ENCODE assay signal across 16 mouse cellular contexts in genomic region chr1:152006529-152006928, GRCm38 (mm10).
DNase-seq lines count a peak whose midpoint lies in the region.
"Had no signal": no experiment of that assay in that cellular context is flagged by ENCODE, and none has a peak within 500 bp of the region (broad histone marks: within the 10 kb centered on the region; RNA-seq: fewer than 3 reads in every experiment).

No protein-coding gene starts in this region.

- intact Hi-C loops in heart, postnatal 10 days (cut with DNase I), result no loop called here

- peak; percentile 66 for DNase-seq in heart, adult 11 months
- DNase-seq in heart, postnatal 10 days, result no peak
- DNase-seq in T-cell, adult 2 months (ENCODE audit: low spot score), result peak; percentile 5
- DNase-seq in naive thymus-derived CD4-positive, alpha-beta T cell, adult 2 months (ENCODE audit: low read depth), result peak; percentile 18
- DNase-seq in thymus, postnatal 36 days, result peak; percentile 25 to 54
- DNase-seq in kidney, postnatal 4 days, result no peak
- no peak for DNase-seq in embryo, embryonic 9.5 days (ENCODE audit: extremely low spot score)
- DNase-seq: adrenal gland, adult 8-10 months; adrenal gland, postnatal 25 days; cerebellum, adult 18-20 months; cerebellum, adult 9-11 months; cerebellum, postnatal 25 days; gastrocnemius, postnatal 10 days; gastrocnemius, postnatal 36 days; heart, postnatal 14 days; heart, postnatal 4 days had no signal

Comparison
In these comparisons a context has a peak if more than half of its experiments do, and no peak if none do; other contexts are left out.
1. DNase-seq: peak in heart, adult 11 months (single experiment), T-cell, adult 2 months (single experiment), naive thymus-derived CD4-positive, alpha-beta T cell, adult 2 months (single experiment) and thymus, postnatal 36 days (2 of 2); none in heart, postnatal 10 days (0 of 2), kidney, postnatal 4 days (0 of 2) and embryo, embryonic 9.5 days (single experiment).